Mouse (Mus musculus): Measurements from ENCODE around the gene Arid3a. TPM values are rescaled to one million over a fixed set of nuclear protein-coding genes. Genes with fewer than 3 reads are reported as not detected.

Arid3a gene
- total RNA-seq, 2 experiments from 2014 or later, result 4.6 to 6.9 TPM

GRCm38 (mm10) chr10:79972831-79973230 is 46.0 kb downstream of the Arid3a start:
- no peak for DNase-seq (ENCODE audit: extremely low spot score in 1 of 2, low spot score in 1 of 2)

GRCm38 (mm10) chr10:79974087-79974486 is 47.2 kb downstream of the Arid3a start:
- no peak for DNase-seq (ENCODE audit: extremely low spot score in 1 of 2, low spot score in 1 of 2)

GRCm38 (mm10) chr10:79974668-79975067 is 47.8 kb downstream of the Arid3a start:
- DNase-seq (ENCODE audit: extremely low spot score in 1 of 2, low spot score in 1 of 2), result no peak

GRCm38 (mm10) chr10:79976071-79976721 is 49.4 kb downstream of the Arid3a start:
- no peak for DNase-seq (ENCODE audit: extremely low spot score in 1 of 2, low spot score in 1 of 2)

- no peak for DNase-seq (ENCODE audit: extremely low spot score in 1 of 2, low spot score in 1 of 2)
Measured at GRCm38 (mm10) chr10:79976722-79977107, 49.9 kb downstream of the Arid3a start.

GRCm38 (mm10) chr10:79977324-79977723 is 50.5 kb downstream of the Arid3a start:
- DNase-seq (ENCODE audit: extremely low spot score in 1 of 2, low spot score in 1 of 2), result no peak

GRCm38 (mm10) chr10:79978061-79978460 is 51.2 kb downstream of the Arid3a start:
- no peak for DNase-seq (ENCODE audit: extremely low spot score in 1 of 2, low spot score in 1 of 2)

GRCm38 (mm10) chr10:79979401-79980155 is 52.7 kb downstream of the Arid3a start:
- no peak for DNase-seq (ENCODE audit: extremely low spot score in 1 of 2, low spot score in 1 of 2)

GRCm38 (mm10) chr10:79983205-79983604 is 56.4 kb downstream of the Arid3a start:
- no peak for DNase-seq (ENCODE audit: extremely low spot score in 1 of 2, low spot score in 1 of 2)

- DNase-seq (ENCODE audit: extremely low spot score in 1 of 2, low spot score in 1 of 2), result peak; percentile 65 to 70
Measured at GRCm38 (mm10) chr10:79983670-79984069, 56.8 kb downstream of the Arid3a start.

GRCm38 (mm10) chr10:79984195-79984816 is 57.5 kb downstream of the Arid3a start, which contains the start of gene Tmem259:
Tmem259 (minus strand) TSS chr10:79984330.
- peak; percentile 67 to 71 for DNase-seq (ENCODE audit: extremely low spot score in 1 of 2, low spot score in 1 of 2)

GRCm38 (mm10) chr10:79984871-79985270 is 58.0 kb downstream of the Arid3a start:
- peak; percentile 73 to 94 for DNase-seq (ENCODE audit: extremely low spot score in 1 of 2, low spot score in 1 of 2)

- peak; percentile 40 to 46 for DNase-seq (ENCODE audit: extremely low spot score in 1 of 2, low spot score in 1 of 2)
Measured at GRCm38 (mm10) chr10:79985334-79986231, 58.7 kb downstream of the Arid3a start.

- no peak for DNase-seq (ENCODE audit: extremely low spot score in 1 of 2, low spot score in 1 of 2)
Measured at GRCm38 (mm10) chr10:79986232-79986878, 59.5 kb downstream of the Arid3a start.

- peak; percentile 78 to 92 for DNase-seq (ENCODE audit: extremely low spot score in 1 of 2, low spot score in 1 of 2)
Measured at GRCm38 (mm10) chr10:79986963-79987362, 60.1 kb downstream of the Arid3a start.

- DNase-seq (ENCODE audit: extremely low spot score in 1 of 2, low spot score in 1 of 2), result no peak
Measured at GRCm38 (mm10) chr10:79987771-79988505, 61.1 kb downstream of the Arid3a start.

GRCm38 (mm10) chr10:79988506-79989271 is 61.8 kb downstream of the Arid3a start, which contains the start of gene Cnn2:
Cnn2 (plus strand) TSS chr10:79988584.
- no peak for DNase-seq (ENCODE audit: extremely low spot score in 1 of 2, low spot score in 1 of 2)

- DNase-seq (ENCODE audit: extremely low spot score in 1 of 2, low spot score in 1 of 2), result no peak
Measured at GRCm38 (mm10) chr10:79989272-79989786, 62.5 kb downstream of the Arid3a start.

All from layer of hippocampus, postnatal 25 days (tissue).